Mouse (Mus musculus): ENCODE measurements around the gene Gpank1.

Gpank1 gene

GRCm38 (mm10) chr17:35121143-35121799 lies at the start of gene Gpank1:
Gpank1 (plus strand) TSS chr17:35121455.
- DNase-seq: peak; percentile 98

GRCm38 (mm10) chr17:35074097-35074496 lies 47.2 kb upstream of the Gpank1 start:
- DNase-seq: peak; percentile 57

- DNase-seq: no peak
These were observed 44.6 kb upstream of the Gpank1 start, which contains the start of gene Ly6g6e for GRCm38 (mm10) chr17:35076507-35077176. Ly6g6e (plus strand) TSS chr17:35076902.

- no peak for DNase-seq
These were observed 44.0 kb upstream of the Gpank1 start for GRCm38 (mm10) chr17:35077285-35077684.

- no peak for DNase-seq
These were observed 43.4 kb upstream of the Gpank1 start, which contains the start of gene Ly6g6d for GRCm38 (mm10) chr17:35077786-35078233. Ly6g6d (minus strand) TSS chr17:35078065.

GRCm38 (mm10) chr17:35079778-35080177 lies 41.5 kb upstream of the Gpank1 start:
- no peak for DNase-seq

- DNase-seq: no peak
These were observed 41.0 kb upstream of the Gpank1 start for GRCm38 (mm10) chr17:35080248-35080647.

GRCm38 (mm10) chr17:35080710-35081109 lies 40.5 kb upstream of the Gpank1 start:
- DNase-seq: no peak

GRCm38 (mm10) chr17:35082841-35083576 lies 38.2 kb upstream of the Gpank1 start:
- DNase-seq: no peak

GRCm38 (mm10) chr17:35083929-35084497 lies 37.2 kb upstream of the Gpank1 start:
- DNase-seq: no peak

- no peak for DNase-seq
These were observed 35.9 kb upstream of the Gpank1 start, which contains the start of gene Ly6g6f for GRCm38 (mm10) chr17:35085208-35085865. Ly6g6f (minus strand) TSS chr17:35085610.

- peak; percentile 49 for DNase-seq
These were observed 33.1 kb upstream of the Gpank1 start for GRCm38 (mm10) chr17:35088151-35088550.

GRCm38 (mm10) chr17:35088825-35089644 lies 32.2 kb upstream of the Gpank1 start, which contains the start of gene Abhd16a:
Abhd16a (plus strand) TSS chr17:35089263.
- DNase-seq: peak; percentile 95

GRCm38 (mm10) chr17:35090166-35090932 lies 30.9 kb upstream of the Gpank1 start:
- no peak for DNase-seq

- DNase-seq: no peak
These were observed 28.7 kb upstream of the Gpank1 start for GRCm38 (mm10) chr17:35092403-35093198.

- DNase-seq: no peak
These were observed 26.5 kb upstream of the Gpank1 start for GRCm38 (mm10) chr17:35094475-35095365.

GRCm38 (mm10) chr17:35096597-35096996 lies 24.7 kb upstream of the Gpank1 start:
- no peak for DNase-seq

GRCm38 (mm10) chr17:35097164-35097655 lies 24.0 kb upstream of the Gpank1 start:
- peak; percentile 64 for DNase-seq

All from thymus, postnatal 4 days (tissue).